Mouse (Mus musculus) midbrain, embryonic 16.5 days (tissue): ENCODE data around the gene Etv1. TPM values are rescaled to one million over a fixed set of nuclear protein-coding genes. Genes with fewer than 3 reads are reported as not detected.

Experiments
- ATAC-seq: fragments of 200-750 bp; cut with Nextera tagmentation; 2 replicates; pipeline ENCODE4 v1.8.0; 2017; ENCODE audit warnings: moderate TSS enrichment
- H3K27ac ChIP-seq: fragments of 300-500 bp; sonication (generic); 2 replicates; pipeline ENCODE4 v1.5.1; 2014; ENCODE audit warnings: mild to moderate bottlenecking, low read length, mixed read lengths
- H3K27me3 ChIP-seq: fragments of 300-500 bp; sonication (generic); 2 replicates; pipeline ENCODE4 v1.6.1; 2014; ENCODE audit warnings: low read depth, low read length, mixed read lengths; ENCODE audit not compliant: control insufficient read depth, insufficient read depth
- H3K36me3 ChIP-seq: fragments of 300-500 bp; sonication (generic); 2 replicates; pipeline ENCODE4 v1.6.1; 2014; ENCODE audit warnings: mild to moderate bottlenecking, low read length, moderate library complexity, mixed read lengths; ENCODE audit not compliant: control insufficient read depth, insufficient read depth
- H3K4me1 ChIP-seq: fragments of 300-500 bp; sonication (generic); 2 replicates; pipeline ENCODE4 v1.6.1; 2014; ENCODE audit warnings: mild to moderate bottlenecking, low read length, mixed read lengths; ENCODE audit not compliant: control insufficient read depth, insufficient read depth
- H3K4me2 ChIP-seq: fragments of 300-500 bp; sonication (generic); 2 replicates; pipeline ENCODE4 v1.6.1; 2014; ENCODE audit warnings: mild to moderate bottlenecking, low read length, mixed read lengths
- H3K4me3 ChIP-seq: fragments of 300-500 bp; sonication (generic); 2 replicates; pipeline ENCODE4 v1.5.1; 2014; ENCODE audit warnings: low read depth, mild to moderate bottlenecking, low read length, moderate library complexity, mixed read lengths
- H3K9ac ChIP-seq: fragments of 300-500 bp; sonication (generic); 2 replicates; pipeline ENCODE4 v1.6.1; 2014; ENCODE audit warnings: low read depth, low read length, mixed read lengths
- H3K9me3 ChIP-seq: fragments of 300-500 bp; sonication (generic); replicated peaks from 2 replicates; pipeline ENCODE4 v1.6.1; 2014; ENCODE audit warnings: mild to moderate bottlenecking, low read length, mixed read lengths; ENCODE audit not compliant: control insufficient read depth, poor library complexity, severe bottlenecking
- WGBS: fragments of 180-500 bp; shearing (Covaris S2); extraction: QIAGEN DNeasy Blood & Tissue Kit; methylation state at CpG from one replicate; pipeline ENCODE4 v1.1.7; 2014; 5-methylcytosine and 5-hydroxymethylcytosine counted together
- polyA plus RNA-seq: library from polyadenylated mRNA; unstranded; fragments of >200 nt; fragmentation: Nextera tagmentation; extraction: Ambion mirVana; gene quantifications from 2 replicates; pipeline ENCODE4 v1.2.1, GENCODE M21; 2015

The Etv1 gene
- polyA plus RNA-seq, result 30.5 and 34.8 TPM in 2 replicates

DNA sequence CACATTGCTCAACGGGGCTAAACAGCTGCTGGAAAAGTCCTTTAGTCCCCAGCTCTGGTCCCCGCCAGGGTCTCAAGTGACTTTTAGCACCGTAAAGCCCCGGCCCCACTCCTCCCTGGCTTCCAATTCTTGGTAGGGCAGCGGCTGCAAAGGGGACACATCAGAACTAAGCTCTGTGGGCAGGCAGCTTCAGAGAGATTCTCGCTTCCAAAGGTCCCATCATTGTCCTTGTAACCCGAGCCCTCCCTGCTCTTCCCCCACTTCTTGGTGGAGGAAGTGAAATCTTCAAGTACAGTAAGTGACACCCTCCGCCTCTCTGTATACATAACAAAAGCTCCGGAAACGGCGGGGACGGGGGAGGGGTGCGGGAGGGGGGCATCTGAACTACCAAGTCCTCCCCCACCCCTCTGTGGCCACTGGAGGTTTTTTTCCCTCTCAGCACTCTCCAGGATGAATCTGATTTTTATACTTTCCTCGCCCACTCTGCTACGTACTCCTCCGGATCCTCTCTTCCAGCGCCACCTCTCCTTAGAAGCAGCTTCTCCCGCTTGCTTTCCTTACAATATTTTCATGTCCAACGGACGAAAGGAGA, at the start of gene Etv1:
Gene Etv1, plus strand, starts transcription at position 195 of the 592 bp plus-strand sequence.
- H3K36me3 ChIP-seq, result no peaks in the 10 kb centered on the region
- under 1% methylated on average over 20 of the region's 20 CpGs for WGBS
- peak; percentile 57 for ATAC-seq
- H3K4me1 ChIP-seq, result peaks cover 12% of the 10 kb centered on the region
- peak within 1 kb of the TSS; percentile 55 for H3K4me3 ChIP-seq
- H3K4me2 ChIP-seq, result peak within 1 kb of the TSS; percentile 100
- peak within 1 kb of the TSS; percentile 54 for H3K9ac ChIP-seq
- no peaks in the 10 kb centered on the region for H3K27me3 ChIP-seq
- no peaks in the 10 kb centered on the region for H3K9me3 ChIP-seq
- peak within 1 kb of the TSS; percentile 68 for H3K27ac ChIP-seq

DNA sequence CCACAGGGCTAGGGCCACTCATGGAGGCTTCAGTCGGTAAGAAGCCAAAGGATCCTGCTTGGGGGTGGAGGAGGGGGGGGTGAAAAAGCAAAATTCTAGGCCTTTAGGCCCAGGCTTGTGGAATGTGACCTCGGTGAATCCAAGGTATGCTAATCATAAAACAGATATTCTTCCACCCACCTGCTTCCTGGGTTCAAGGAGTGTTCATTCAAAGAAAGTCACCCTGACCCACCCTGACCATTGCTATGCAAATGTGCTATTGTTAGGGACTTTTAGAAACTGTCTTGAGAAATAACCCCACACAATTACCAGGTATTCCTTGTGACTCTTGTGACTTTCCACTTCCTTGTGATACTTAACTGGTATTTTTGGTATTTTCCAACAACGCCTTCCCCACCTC, 49.5 kb upstream of the Etv1 start:
- no peaks in the 10 kb centered on the region for H3K36me3 ChIP-seq
- H3K4me2 ChIP-seq, result no peak overlapping the region
- H3K27me3 ChIP-seq, result no peaks in the 10 kb centered on the region
- no peaks in the 10 kb centered on the region for H3K4me1 ChIP-seq
- H3K4me3 ChIP-seq, result no peak overlapping the region
- 82% methylated on average over 3 of the region's 3 CpGs for WGBS
- H3K27ac ChIP-seq, result no peak overlapping the region
- ATAC-seq, result no peak
- H3K9ac ChIP-seq, result no peak overlapping the region
- no peaks in the 10 kb centered on the region for H3K9me3 ChIP-seq

DNA sequence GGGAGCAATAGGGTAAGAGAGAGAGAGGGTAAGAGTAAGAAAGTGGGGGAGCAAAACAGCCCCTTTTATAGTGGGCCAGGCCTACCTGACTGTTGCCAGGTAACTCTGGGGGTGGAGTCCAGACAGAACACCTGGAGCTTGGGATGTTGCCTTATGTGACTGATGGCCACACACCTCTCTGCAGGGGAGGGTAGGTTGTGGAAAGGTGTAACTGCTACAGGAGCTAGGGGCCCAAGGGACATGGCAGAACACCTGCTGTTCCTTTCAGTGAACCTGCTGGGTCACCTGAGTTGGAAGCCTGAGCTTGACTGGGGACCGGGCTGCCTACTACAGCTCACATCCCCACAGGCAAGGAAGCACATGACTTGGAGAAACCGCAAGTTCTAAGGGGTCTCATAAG, 48.4 kb upstream of the Etv1 start:
- no peak overlapping the region for H3K9ac ChIP-seq
- no peak overlapping the region for H3K4me3 ChIP-seq
- no peaks in the 10 kb centered on the region for H3K27me3 ChIP-seq
- H3K36me3 ChIP-seq, result no peaks in the 10 kb centered on the region
- no peak for ATAC-seq
- H3K4me2 ChIP-seq, result no peak overlapping the region
- 86% methylated on average over 2 of the region's 2 CpGs for WGBS
- H3K4me1 ChIP-seq, result no peaks in the 10 kb centered on the region
- no peaks in the 10 kb centered on the region for H3K9me3 ChIP-seq
- H3K27ac ChIP-seq, result no peak overlapping the region

DNA sequence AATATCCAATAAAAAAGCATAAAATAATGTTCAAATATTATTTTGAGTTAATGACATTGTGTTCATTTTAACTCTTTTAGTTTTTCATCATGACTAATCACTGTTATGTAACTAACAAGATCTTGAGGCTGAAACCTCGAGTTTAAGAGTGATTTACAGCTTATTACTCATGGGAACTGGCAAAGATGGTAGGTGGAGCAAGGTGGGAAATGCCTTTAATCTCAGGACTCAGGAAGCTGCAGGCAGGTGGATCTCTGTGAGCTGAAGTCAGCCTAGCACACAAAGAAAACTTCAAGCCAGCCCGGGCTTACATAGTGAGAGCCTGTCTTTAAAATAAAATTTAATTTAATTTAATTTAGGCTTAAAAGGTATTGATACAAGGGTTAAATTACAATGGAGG, 19.9 kb upstream of the Etv1 start:
- H3K9me3 ChIP-seq, result no peaks in the 10 kb centered on the region
- WGBS, result 54% methylated on average over 2 of the region's 2 CpGs
- no peak overlapping the region for H3K27ac ChIP-seq
- H3K4me1 ChIP-seq, result no peaks in the 10 kb centered on the region
- no peak for ATAC-seq
- no peak overlapping the region for H3K4me2 ChIP-seq
- no peak overlapping the region for H3K9ac ChIP-seq
- H3K27me3 ChIP-seq, result no peaks in the 10 kb centered on the region
- no peak overlapping the region for H3K4me3 ChIP-seq
- H3K36me3 ChIP-seq, result no peaks in the 10 kb centered on the region

DNA sequence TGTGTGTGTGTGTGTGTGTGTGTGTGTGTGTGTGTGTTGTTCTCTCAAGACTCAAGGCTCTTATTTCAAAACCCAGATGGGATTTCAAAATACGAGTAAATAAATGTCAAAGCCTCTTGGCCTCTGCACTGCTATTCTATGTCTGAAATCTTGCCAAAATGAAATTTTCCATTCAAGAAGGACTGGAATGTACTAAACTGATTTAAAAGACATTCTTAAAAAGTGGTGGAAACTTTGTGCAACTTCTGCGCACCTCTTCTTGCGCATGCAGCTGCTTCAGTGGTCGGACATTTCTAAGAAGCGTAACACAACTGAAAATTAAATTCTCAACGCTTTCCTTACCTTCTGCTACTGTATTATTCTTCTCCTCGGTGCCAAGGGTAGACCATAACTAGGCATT, 1.9 kb upstream of the Etv1 start:
- H3K27me3 ChIP-seq, result no peaks in the 10 kb centered on the region
- H3K27ac ChIP-seq, result no peak overlapping the region
- no peak for ATAC-seq
- H3K9me3 ChIP-seq, result no peaks in the 10 kb centered on the region
- H3K9ac ChIP-seq, result no peak overlapping the region
- peaks cover 12% of the 10 kb centered on the region for H3K4me1 ChIP-seq
- H3K36me3 ChIP-seq, result no peaks in the 10 kb centered on the region
- WGBS, result 72% methylated on average over 7 of the region's 7 CpGs
- H3K4me2 ChIP-seq, result no peak overlapping the region; the same call in 1 of the 2 replicates
- no peak overlapping the region for H3K4me3 ChIP-seq

DNA sequence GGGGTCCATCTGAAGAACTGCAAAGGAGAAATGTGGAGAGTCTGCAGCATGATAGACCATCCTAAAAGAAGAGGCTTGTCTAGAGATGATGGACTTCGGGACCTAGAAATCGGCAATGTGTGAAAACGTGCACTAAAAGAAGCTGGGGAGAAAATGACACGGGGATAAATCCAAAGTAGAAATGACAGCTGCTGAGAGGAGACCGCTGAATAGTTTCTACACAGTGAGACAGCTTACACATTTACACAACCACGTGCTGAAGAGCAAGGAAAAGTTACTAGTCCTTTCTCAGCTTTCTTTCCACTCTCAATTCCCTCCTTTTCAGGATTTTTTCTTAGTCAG, 1.3 kb upstream of the Etv1 start:
- Histone ChIP-seq H3K9ac (peak overlapping the region; percentile 38), H3K4me2 (peak overlapping the region; percentile 100), H3K27me3 (no peaks in the 10 kb centered on the region), H3K9me3 (no peaks in the 10 kb centered on the region), H3K27ac (no peak overlapping the region), H3K4me3 (peak overlapping the region; percentile 55), H3K4me1 (peaks cover 12% of the 10 kb centered on the region), H3K36me3 (no peaks in the 10 kb centered on the region)
- ATAC-seq, result no peak
- 9% methylated on average over 6 of the region's 6 CpGs for whole genome bisulfite sequencing

DNA sequence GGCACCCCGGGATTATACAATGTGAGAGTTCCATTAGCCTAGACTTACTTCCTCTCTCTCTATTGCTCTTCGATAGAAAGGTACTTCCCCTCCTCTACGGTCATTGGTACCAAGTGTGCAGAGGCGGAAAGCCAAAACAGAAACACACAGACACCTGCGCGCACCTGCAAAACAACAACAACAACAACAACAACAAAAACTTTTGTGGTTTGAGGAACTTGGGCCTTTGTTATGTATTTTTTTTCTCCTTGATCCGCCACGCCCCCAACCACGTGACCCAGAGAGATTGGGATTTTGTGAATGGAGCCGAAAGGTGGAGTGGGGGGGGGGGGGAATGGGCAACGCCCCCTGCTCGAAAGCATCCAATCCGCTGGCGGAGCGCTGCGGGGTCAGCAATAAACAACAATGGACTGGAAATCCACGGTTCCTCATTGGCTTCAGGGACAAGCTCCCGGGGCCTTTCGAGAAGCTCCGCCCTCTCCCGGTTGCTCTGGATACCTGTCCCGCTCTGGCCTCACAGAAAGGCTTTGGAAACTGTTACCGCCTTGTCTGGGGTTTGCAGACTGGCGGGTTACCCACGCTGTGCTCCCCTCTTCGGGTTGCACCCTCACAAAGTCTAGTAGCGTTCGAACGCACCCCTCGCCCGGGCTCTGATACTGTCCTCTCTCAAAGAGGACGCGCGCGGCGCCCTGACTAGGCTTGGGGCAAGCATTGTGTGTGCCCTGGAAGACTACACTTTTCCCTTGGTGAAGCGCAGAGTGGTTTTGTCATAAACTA, 693 bp upstream of the Etv1 start:
- peak overlapping the region; percentile 100 for H3K4me2 ChIP-seq
- no peaks in the 10 kb centered on the region for H3K9me3 ChIP-seq
- H3K27me3 ChIP-seq, result no peaks in the 10 kb centered on the region
- H3K9ac ChIP-seq, result peak overlapping the region; percentile 54
- H3K4me1 ChIP-seq, result peaks cover 12% of the 10 kb centered on the region
- peak overlapping the region; percentile 68 for H3K27ac ChIP-seq
- H3K4me3 ChIP-seq, result peak overlapping the region; percentile 55
- under 1% methylated on average over 36 of the region's 37 CpGs for WGBS
- no peaks in the 10 kb centered on the region for H3K36me3 ChIP-seq
- ATAC-seq, result peak; percentile 96

- Histone ChIP-seq H3K27ac (peak overlapping the region; percentile 68), H3K4me1 (peaks cover 12% of the 10 kb centered on the region), H3K4me3 (peak overlapping the region; percentile 55), H3K36me3 (no peaks in the 10 kb centered on the region), H3K9me3 (no peaks in the 10 kb centered on the region), H3K9ac (peak overlapping the region; percentile 54), H3K27me3 (no peaks in the 10 kb centered on the region), H3K4me2 (peak overlapping the region; percentile 100)
- ATAC-seq, result peak; percentile 52
- under 1% methylated on average over 33 of the region's 33 CpGs for WGBS
Measured at GRCm38 (mm10) chr12:38780006-38780954, 1.1 kb downstream of the Etv1 start.
